Mouse (Mus musculus) ovary, postnatal 36 days (tissue): ENCODE measurements around the gene Plce1.
A peak's percentile ranks its signal among the peaks of the same experiment; 100 is the strongest.
"Not testable (repeated sequence)": the region's sequence is repeated elsewhere in the genome, so short reads cannot be mapped to it uniquely, and the experiment has no call there.

Experiments used
- DNase-seq: peaks from one replicate; pipeline ENCODE4 v3.0.0; 2022; ENCODE audit warnings: low spot score, mixed read lengths

The Plce1 gene

GRCm38 (mm10) chr19:38498233-38498632 lies 17.3 kb downstream of the Plce1 start:
- no peak for DNase-seq

- DNase-seq, result peak; percentile 29
Measured at GRCm38 (mm10) chr19:38504597-38504996, 23.7 kb downstream of the Plce1 start.

- DNase-seq, result no peak
Measured at GRCm38 (mm10) chr19:38506131-38506530, 25.2 kb downstream of the Plce1 start.

GRCm38 (mm10) chr19:38507251-38507965 lies 26.5 kb downstream of the Plce1 start:
- DNase-seq, result no peak

GRCm38 (mm10) chr19:38507966-38508625 lies 27.2 kb downstream of the Plce1 start:
- no peak for DNase-seq

- no peak for DNase-seq
Measured at GRCm38 (mm10) chr19:38514417-38515184, 33.7 kb downstream of the Plce1 start.

GRCm38 (mm10) chr19:38526855-38527254 lies 45.9 kb downstream of the Plce1 start:
- DNase-seq, result no peak

GRCm38 (mm10) chr19:38527475-38527874 lies 46.6 kb downstream of the Plce1 start:
- DNase-seq, result no peak

- no peak for DNase-seq
Measured at GRCm38 (mm10) chr19:38533230-38533629, 52.3 kb downstream of the Plce1 start.

GRCm38 (mm10) chr19:38539338-38539737 lies 58.4 kb downstream of the Plce1 start:
- no peak for DNase-seq

GRCm38 (mm10) chr19:38540549-38540948 lies 59.6 kb downstream of the Plce1 start:
- no peak for DNase-seq

GRCm38 (mm10) chr19:38549487-38550058 lies 68.7 kb downstream of the Plce1 start:
- DNase-seq, result no peak

- no peak for DNase-seq
Measured at GRCm38 (mm10) chr19:38553551-38553950, 72.6 kb downstream of the Plce1 start.

GRCm38 (mm10) chr19:38555399-38555798 lies 74.5 kb downstream of the Plce1 start:
- no peak for DNase-seq

- no peak for DNase-seq
Measured at GRCm38 (mm10) chr19:38558816-38559215, 77.9 kb downstream of the Plce1 start.

- DNase-seq, result not testable (repeated sequence)
Measured at GRCm38 (mm10) chr19:38561887-38562286, 81.0 kb downstream of the Plce1 start.

- no peak for DNase-seq
Measured at GRCm38 (mm10) chr19:38566156-38566555, 85.2 kb downstream of the Plce1 start.

GRCm38 (mm10) chr19:38566752-38567151 lies 85.8 kb downstream of the Plce1 start:
- DNase-seq, result no peak

- DNase-seq, result no peak
Measured at GRCm38 (mm10) chr19:38567331-38567730, 86.4 kb downstream of the Plce1 start.

- no peak for DNase-seq
Measured at GRCm38 (mm10) chr19:38578554-38579146, 97.7 kb downstream of the Plce1 start.

GRCm38 (mm10) chr19:38582861-38583260 lies 102.0 kb downstream of the Plce1 start:
- no peak for DNase-seq

GRCm38 (mm10) chr19:38587559-38587958 lies 106.7 kb downstream of the Plce1 start:
- no peak for DNase-seq
